Mouse (Mus musculus) embryonic facial prominence, embryonic 10.5 days (tissue): ENCODE data around the gene Serpinb8. TPM values are rescaled to one million over a fixed set of nuclear protein-coding genes. Genes with fewer than 3 reads are reported as not detected.

ENCODE experiments used
- DNase-seq: peaks from one replicate; pipeline ENCODE4 v3.0.0-alpha.2; 2017; ENCODE audit warnings: low spot score
- H3K27ac ChIP-seq: fragments of 300-500 bp; sonication (generic); replicated peaks from 2 replicates; pipeline ENCODE4 v1.5.1; 2016; ENCODE audit warnings: mild to moderate bottlenecking
- H3K27me3 ChIP-seq: fragments of 300-500 bp; sonication (generic); replicated peaks from 2 replicates; pipeline ENCODE4 v1.6.1; 2016; ENCODE audit warnings: low read depth, mild to moderate bottlenecking; ENCODE audit not compliant: poor library complexity, severe bottlenecking
- H3K36me3 ChIP-seq: fragments of 300-500 bp; sonication (generic); replicated peaks from 2 replicates; pipeline ENCODE4 v1.6.1; 2016; ENCODE audit warnings: mild to moderate bottlenecking, moderate library complexity
- H3K4me1 ChIP-seq: fragments of 300-500 bp; sonication (generic); 2 replicates; pipeline ENCODE4 v1.6.1; 2016
- H3K4me3 ChIP-seq: fragments of 300-500 bp; sonication (generic); 2 replicates; pipeline ENCODE4 v1.5.1; 2016; ENCODE audit warnings: mild to moderate bottlenecking, moderate library complexity
- H3K9me3 ChIP-seq: fragments of 300-500 bp; sonication (generic); 2 replicates; pipeline ENCODE4 v1.6.1; 2016; ENCODE audit warnings: mild to moderate bottlenecking
- WGBS: fragments of 180-500 bp; shearing (Covaris S2); methylation state at CpG from one replicate; pipeline ENCODE4 v1.1.7; 2016; 5-methylcytosine and 5-hydroxymethylcytosine counted together
- polyA plus RNA-seq: library from polyadenylated mRNA; unstranded; fragments of >200 nt; fragmentation: Nextera tagmentation; extraction: Ambion mirVana; gene quantifications from 2 replicates; pipeline ENCODE4 v1.2.1, GENCODE M21; 2016

Gene Serpinb8
- polyA plus RNA-seq = 1.2 and 1.6 TPM in 2 replicates

DNA sequence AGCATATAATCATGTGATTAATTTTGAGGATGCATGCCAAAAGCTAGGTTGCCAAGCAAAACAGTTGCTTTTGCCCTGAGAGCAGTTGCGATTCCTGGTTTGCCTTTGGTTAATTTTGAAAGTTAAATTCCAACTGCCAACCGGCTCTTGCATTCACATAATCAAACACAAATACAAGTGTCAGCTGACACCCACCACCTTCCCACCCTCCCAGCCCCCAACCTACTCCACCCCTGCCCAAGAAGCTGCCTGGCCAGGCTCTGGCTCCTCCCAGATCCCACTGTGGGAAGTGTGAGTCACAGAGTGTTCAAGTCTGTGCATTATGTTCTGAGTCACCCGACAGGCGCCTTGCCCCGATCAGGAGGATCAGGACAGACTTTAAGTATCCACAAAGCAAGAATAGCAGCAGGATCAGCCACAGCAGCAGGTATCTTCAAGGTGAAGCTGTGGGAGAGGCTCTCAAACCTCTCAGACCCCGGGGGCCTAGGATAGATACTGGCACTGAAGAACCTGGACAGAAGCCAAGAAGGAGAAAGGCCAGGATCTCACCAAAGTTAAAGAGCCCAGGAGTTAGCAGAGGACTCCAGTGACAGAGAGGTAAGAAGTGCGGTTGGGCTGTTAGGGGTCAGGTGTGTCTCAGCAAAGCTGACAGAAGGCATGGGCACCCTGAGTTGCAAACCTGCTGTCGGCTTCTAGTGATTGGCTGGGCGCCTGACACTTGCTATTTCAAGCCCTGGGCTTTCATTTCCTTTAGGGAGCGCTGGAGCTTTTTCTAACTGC lies at the start of gene Serpinb8:
Gene Serpinb8 (plus strand): TSS at position 316 of the 780 bp plus-strand sequence.
- DNase-seq = peak; percentile 11
- WGBS = 63% methylated on average over 10 of the region's 10 CpGs
- Histone ChIP-seq H3K9me3 (no peaks in the 10 kb centered on the region), H3K27me3 (no peaks in the 10 kb centered on the region), H3K27ac (no peak within 1 kb of the TSS), H3K4me1 (peaks cover 6% of the 10 kb centered on the region), H3K36me3 (no peaks in the 10 kb centered on the region), H3K4me3 (no peak within 1 kb of the TSS)

DNA sequence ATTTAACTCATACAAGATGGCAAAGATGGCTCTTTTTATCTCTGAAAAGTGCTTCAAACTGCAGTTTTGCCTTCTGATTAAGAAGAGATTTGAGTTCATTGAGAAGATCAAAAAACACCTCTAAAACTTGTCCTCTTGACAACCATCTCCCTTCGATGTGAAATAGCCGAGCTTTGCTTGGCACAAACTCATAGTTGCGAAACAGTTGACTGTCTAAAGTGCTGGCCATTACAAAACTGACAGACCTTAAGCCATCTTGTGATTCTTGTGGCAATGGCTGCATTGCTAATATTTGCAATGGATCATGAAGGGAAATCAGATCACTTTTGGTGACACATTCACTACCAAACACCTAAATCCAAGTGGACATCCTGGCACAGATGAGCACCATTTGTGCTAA lies 30.3 kb upstream of the Serpinb8 start:
- Histone ChIP-seq H3K4me1 (no peaks in the 10 kb centered on the region), H3K4me3 (no peak overlapping the region), H3K36me3 (no peaks in the 10 kb centered on the region), H3K9me3 (no peaks in the 10 kb centered on the region), H3K27ac (no peak overlapping the region), H3K27me3 (no peaks in the 10 kb centered on the region)
- 93% methylated on average over 3 of the region's 3 CpGs for WGBS
- DNase-seq = no peak

DNA sequence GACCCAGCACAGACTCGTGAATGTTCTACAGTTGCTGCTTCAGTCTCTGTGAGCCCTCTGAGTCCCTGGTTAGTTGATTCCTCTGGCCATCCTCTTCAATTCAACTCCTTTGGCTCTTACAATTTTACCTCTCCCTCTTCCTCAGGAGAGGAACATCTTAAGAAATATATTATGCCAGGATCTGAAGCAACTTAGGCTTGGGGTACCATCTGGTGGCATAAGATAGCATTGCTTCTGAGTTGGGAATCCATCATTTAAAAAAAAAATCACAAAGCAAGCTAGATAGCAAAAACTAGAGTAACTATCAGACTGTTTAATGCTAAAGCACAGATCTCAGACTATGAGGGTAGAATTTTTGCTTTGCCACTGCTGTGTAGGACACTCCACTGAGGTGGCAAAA lies 27.7 kb upstream of the Serpinb8 start:
- no peaks in the 10 kb centered on the region for H3K36me3 ChIP-seq
- no peaks in the 10 kb centered on the region for H3K27me3 ChIP-seq
- no peak overlapping the region for H3K4me3 ChIP-seq
- no peak overlapping the region for H3K27ac ChIP-seq
- H3K9me3 ChIP-seq = no peaks in the 10 kb centered on the region
- H3K4me1 ChIP-seq = no peaks in the 10 kb centered on the region
- 84% methylated on average over 1 of the region's 1 CpGs for WGBS
- DNase-seq = no peak

DNA sequence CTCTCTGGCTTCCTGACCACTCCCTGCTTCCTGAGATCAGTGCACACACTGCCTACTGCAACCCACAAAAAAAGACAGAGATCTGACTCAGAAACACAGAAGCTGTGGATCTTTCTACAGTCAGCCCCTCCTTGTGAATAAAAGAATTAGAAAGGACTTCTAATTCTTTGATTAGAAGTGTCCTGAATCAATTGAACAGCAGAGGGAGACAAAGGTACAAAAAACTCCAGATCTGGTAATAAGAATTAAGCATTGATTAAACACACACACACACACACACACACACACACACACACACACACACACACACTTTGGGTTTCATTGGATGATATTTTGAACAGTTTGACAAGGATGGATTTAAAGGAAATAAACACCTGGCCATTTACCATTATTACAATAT lies 24.2 kb upstream of the Serpinb8 start:
- no peak for DNase-seq

DNA sequence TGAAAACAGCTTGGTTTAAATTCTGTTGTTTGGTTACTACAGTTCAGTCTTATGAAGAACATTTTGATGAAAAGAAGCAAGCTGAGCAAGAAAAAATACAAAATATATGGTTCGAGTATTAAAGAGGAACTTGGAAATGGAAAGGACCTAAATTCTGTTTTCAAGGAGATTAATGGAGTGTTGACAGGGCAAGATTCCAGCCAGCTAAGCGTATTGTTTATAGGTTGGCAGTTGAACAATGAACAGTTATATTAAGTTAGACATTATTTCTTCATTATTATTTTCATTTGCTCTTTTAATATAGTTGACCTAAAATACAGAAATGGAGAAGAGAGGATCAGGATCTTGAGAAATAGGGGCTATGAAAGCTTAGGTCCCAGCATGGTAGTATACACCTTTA lies 13.7 kb upstream of the Serpinb8 start:
- Histone ChIP-seq H3K9me3 (no peaks in the 10 kb centered on the region), H3K27me3 (no peaks in the 10 kb centered on the region), H3K27ac (no peak overlapping the region), H3K36me3 (no peaks in the 10 kb centered on the region), H3K4me3 (no peak overlapping the region), H3K4me1 (no peaks in the 10 kb centered on the region)
- 90% methylated on average over 2 of the region's 2 CpGs for WGBS
- DNase-seq = no peak

More for the DNA sequence above, 24.2 kb upstream of the Serpinb8 start:
- Histone ChIP-seq H3K4me1 (no peaks in the 10 kb centered on the region), H3K27ac (no peak overlapping the region), H3K36me3 (no peaks in the 10 kb centered on the region), H3K9me3 (no peaks in the 10 kb centered on the region), H3K4me3 (no peak overlapping the region), H3K27me3 (no peaks in the 10 kb centered on the region)

DNA sequence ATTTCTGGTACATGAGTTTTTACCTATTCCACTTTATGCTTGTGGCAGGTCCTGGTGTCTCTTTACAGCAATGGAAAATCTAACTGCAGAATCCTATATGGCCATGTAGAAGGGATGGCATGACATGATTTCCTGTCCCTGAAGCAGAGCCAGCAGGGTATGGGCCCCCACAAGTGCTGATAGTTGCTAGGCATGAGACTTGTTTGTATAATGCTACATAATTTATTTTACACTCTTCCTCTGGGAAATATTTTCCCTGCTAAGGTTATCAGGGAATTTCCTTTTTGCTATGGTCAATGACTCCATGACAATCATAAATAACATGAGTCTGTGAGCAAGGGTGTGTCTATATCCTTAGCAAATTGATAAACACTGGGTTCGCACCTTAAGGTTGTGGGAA lies 12.3 kb upstream of the Serpinb8 start:
- Histone ChIP-seq H3K9me3 (no peaks in the 10 kb centered on the region), H3K4me1 (no peaks in the 10 kb centered on the region)
- WGBS = 92% methylated on average over 1 of the region's 1 CpGs

DNA sequence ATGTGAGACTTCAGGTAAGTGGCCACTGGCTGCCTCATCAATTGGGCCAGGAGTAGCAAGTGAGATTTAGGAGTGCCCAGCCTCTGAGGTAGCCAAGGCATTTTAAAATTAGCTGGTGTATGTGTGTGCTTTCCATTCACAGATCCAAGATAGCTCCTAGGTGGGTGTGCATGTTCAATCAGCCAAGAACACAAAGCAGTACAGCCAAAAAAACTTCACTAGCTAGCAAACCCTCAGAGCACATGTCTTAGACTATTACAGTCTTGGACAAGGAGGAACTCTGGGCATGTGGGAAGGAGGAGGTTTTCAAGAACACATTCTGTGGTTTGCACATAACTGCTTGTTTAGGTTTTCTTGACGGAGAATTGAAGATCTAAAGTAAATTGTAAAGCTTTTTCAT lies 8.6 kb upstream of the Serpinb8 start:
- H3K36me3 ChIP-seq = no peaks in the 10 kb centered on the region
- no peaks in the 10 kb centered on the region for H3K9me3 ChIP-seq
- H3K4me3 ChIP-seq = no peak overlapping the region
- H3K27ac ChIP-seq = no peak overlapping the region
- H3K27me3 ChIP-seq = no peaks in the 10 kb centered on the region
- H3K4me1 ChIP-seq = no peaks in the 10 kb centered on the region
- DNase-seq = no peak
- WGBS = 86% methylated on average over 1 of the region's 1 CpGs

More for the DNA sequence above, 12.3 kb upstream of the Serpinb8 start:
- no peaks in the 10 kb centered on the region for H3K27me3 ChIP-seq
- H3K36me3 ChIP-seq = no peaks in the 10 kb centered on the region
- no peak overlapping the region for H3K4me3 ChIP-seq
- no peak for DNase-seq
- no peak overlapping the region for H3K27ac ChIP-seq

DNA sequence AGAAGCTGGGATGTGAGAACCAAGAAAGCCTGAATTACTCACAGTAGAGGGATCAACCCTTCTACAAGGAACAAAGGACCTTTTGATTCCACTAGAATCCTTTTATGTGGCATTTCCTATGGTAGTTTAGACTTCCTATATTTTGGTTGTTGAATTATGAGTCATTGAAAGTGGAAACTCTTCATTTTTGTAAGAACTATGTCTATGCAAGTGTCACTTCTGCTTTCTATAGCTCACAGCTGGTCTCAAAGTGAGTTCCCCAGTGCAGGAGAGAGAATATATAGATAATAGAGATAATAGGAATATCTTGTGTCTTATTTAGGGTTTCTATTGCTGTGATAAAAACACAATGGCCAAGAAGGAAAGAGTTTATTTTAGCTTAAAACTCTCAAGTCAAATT lies 6.9 kb upstream of the Serpinb8 start:
- no peak for DNase-seq
- Histone ChIP-seq H3K36me3 (no peaks in the 10 kb centered on the region), H3K27ac (no peak overlapping the region), H3K4me1 (no peaks in the 10 kb centered on the region), H3K4me3 (no peak overlapping the region), H3K27me3 (no peaks in the 10 kb centered on the region), H3K9me3 (no peaks in the 10 kb centered on the region)

DNA sequence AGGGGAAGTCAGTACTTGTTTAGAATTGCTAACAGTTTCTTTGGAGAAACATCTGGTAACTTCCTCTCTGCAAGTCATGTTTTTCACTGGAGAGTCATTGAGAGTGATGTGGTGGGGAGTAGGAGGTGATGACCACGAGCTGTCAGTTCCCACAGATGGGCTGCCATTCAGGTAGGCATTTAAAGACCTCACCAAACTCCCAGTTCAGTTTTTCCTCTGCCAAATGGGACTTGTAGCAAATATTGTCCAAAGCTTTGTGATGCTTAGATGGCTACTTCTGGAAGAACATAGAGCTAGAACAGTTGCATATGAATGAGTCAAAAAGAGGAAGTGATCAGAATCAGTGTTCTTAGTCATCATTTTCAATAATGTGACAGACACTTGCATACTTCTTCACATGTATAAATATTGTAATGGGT lies 5.8 kb upstream of the Serpinb8 start:
- 47% methylated on average over 1 of the region's 1 CpGs for WGBS
- DNase-seq = no peak

DNA sequence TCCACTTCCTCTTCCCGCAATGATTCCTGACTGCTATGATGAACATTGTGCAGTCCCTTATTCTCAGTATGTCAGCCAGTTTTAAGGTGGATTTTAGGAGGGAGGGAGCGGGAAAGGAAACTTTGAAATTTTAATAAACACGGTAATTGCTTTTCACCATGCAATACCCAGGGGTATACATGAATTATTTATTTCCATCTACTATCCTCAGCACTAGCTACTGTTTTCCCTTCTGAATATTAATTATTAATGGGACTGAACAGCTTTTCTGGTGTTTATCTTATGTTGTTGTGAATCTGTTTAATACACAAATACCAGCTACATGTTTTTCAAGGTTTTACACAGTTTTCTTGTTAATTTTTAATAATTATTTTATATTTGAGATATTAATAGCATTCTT lies 4.9 kb upstream of the Serpinb8 start:
- H3K27ac ChIP-seq = no peak overlapping the region
- DNase-seq = no peak
- no peaks in the 10 kb centered on the region for H3K9me3 ChIP-seq
- peaks cover 4% of the 10 kb centered on the region for H3K4me1 ChIP-seq
- H3K36me3 ChIP-seq = no peaks in the 10 kb centered on the region
- WGBS = 87% methylated on average over 3 of the region's 3 CpGs
- H3K27me3 ChIP-seq = no peaks in the 10 kb centered on the region
- H3K4me3 ChIP-seq = no peak overlapping the region

More for the DNA sequence above, 5.8 kb upstream of the Serpinb8 start:
- no peak overlapping the region for H3K27ac ChIP-seq
- no peaks in the 10 kb centered on the region for H3K27me3 ChIP-seq
- no peaks in the 10 kb centered on the region for H3K36me3 ChIP-seq
- no peaks in the 10 kb centered on the region for H3K4me1 ChIP-seq
- no peaks in the 10 kb centered on the region for H3K9me3 ChIP-seq
- no peak overlapping the region for H3K4me3 ChIP-seq

DNA sequence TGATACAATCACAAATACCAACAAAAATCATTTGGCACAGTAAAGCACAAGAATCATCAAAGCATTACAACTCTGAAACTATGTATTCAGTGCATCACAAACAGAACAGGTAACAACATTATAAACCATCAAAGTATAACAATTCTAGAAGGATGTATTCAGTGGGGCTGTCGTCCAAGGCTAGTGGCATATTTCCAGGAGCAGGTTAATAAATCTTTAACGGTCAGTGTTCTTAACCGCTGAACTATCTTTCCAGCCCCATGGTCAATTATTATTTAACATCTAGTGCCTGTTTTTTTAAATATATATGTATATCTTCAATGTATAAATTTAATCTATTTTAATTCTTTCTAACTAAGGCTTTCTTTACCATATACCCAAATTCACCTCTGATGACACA lies 3.6 kb upstream of the Serpinb8 start:
- Histone ChIP-seq H3K27me3 (no peaks in the 10 kb centered on the region), H3K9me3 (no peaks in the 10 kb centered on the region), H3K4me1 (peaks cover 6% of the 10 kb centered on the region), H3K27ac (no peak overlapping the region), H3K36me3 (no peaks in the 10 kb centered on the region), H3K4me3 (no peak overlapping the region)
- DNase-seq = no peak
- WGBS = 98% methylated on average over 3 of the region's 3 CpGs

DNA sequence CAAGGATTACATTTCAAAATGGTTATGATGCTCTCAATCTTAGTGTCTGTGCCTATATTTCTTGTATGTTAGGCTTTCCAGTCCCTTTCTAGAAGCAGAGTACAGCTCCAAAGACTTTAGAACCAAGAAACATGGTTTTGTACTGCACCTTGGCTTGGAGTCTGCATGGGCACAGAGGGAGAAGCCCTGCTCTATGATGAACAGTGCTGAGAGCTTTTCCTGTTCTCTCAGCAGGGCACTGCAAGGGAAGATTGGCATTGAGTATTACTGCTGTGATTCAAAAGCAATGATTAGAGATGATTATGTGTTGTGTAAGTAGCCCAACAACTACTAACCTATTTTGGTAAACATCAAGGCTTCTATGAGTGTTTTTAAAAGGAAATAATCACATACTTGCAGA lies 1.6 kb upstream of the Serpinb8 start:
- H3K4me3 ChIP-seq = no peak overlapping the region
- no peak for DNase-seq
- no peaks in the 10 kb centered on the region for H3K9me3 ChIP-seq
- H3K27me3 ChIP-seq = no peaks in the 10 kb centered on the region
- H3K36me3 ChIP-seq = no peaks in the 10 kb centered on the region
- H3K4me1 ChIP-seq = peaks cover 6% of the 10 kb centered on the region
- no peak overlapping the region for H3K27ac ChIP-seq

DNA sequence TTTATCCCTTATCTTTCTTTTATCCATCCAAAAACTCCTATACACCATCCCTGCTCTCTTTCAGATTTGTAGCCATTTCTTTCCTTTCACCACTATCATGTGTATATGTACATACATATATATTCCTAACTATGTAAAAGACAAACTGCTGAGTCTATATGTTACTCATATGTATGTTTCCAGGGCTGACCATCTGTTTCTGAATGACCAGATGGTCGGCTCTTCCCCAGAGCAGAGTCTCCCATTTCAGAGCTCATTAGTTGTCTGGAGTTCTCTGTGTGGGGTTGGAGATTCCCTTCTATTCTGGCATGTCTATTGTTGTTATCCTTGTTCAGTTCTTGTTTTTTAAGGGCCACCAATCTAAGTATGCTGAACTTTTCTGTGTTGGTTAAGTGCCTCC lies 1.2 kb upstream of the Serpinb8 start:
- Histone ChIP-seq H3K4me3 (no peak overlapping the region), H3K27ac (no peak overlapping the region), H3K9me3 (no peaks in the 10 kb centered on the region), H3K27me3 (no peaks in the 10 kb centered on the region), H3K36me3 (no peaks in the 10 kb centered on the region), H3K4me1 (peaks cover 6% of the 10 kb centered on the region)
- DNase-seq = no peak
- 53% methylated on average over 1 of the region's 1 CpGs for WGBS
